Mouse (Mus musculus): ENCODE data around the gene Btbd8.

DNA sequence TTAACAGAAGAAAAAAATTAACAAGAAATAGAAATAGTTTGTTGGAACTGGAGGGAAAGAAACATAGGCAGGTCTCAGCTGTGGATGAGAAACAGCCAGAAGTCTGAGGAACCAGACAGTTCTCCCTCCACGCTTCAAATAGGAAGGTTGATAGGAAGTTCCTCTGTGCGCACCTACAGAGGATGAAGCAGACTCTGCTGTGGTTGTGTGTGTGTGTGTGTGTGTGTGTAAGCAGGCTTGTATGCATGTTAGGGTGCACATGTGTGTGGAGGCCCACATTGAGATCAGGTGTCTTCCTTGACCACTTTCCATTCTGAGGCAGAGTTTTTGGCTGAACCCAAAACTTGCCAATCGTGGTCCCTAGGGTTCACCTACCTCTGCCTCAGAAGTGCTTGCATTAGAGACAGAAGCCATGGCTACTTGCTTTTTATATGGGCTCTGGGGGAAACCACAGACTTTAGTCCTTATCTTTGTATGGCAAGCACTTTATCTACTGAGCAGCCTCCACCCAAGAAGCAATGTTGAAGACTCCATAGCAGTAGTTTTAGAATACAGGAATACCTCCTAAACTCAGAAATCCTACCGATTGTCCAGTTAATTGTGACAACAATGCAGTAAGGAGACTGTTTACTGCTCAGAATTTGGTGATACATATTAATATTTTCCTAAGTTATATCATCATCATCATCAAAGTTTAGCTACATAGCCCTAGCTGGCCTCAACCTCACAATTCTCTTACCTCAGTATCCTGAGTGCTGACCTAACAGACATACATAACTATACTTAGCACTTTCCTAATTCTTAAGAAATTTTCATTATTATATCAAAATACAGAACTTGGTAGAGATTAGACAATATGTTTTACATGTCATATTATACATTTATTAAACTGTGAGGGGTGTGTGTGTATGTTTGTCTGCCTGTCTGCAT lies 24.6 kb downstream of the Btbd8 start:
- TF ChIP-seq CTCF (IDR thresholded peaks at IDR 0.05; ENCODE audit: control insufficient read depth, insufficient read depth, insufficient replicate concordance, low read depth, low read length) (no peak), POLR2A (IDR thresholded peaks at IDR 0.05; ENCODE audit: control insufficient read depth, low read depth, low read length) (no peak)
